Mouse (Mus musculus): Measurements from ENCODE around the gene Slc6a6. TPM values are rescaled to one million over a fixed set of nuclear protein-coding genes. Genes with fewer than 3 reads are reported as not detected.
A peak's percentile ranks its signal among the peaks of the same experiment; 100 is the strongest.

Gene Slc6a6
- polyA plus RNA-seq, 1 experiment = 98.2 TPM

DNA sequence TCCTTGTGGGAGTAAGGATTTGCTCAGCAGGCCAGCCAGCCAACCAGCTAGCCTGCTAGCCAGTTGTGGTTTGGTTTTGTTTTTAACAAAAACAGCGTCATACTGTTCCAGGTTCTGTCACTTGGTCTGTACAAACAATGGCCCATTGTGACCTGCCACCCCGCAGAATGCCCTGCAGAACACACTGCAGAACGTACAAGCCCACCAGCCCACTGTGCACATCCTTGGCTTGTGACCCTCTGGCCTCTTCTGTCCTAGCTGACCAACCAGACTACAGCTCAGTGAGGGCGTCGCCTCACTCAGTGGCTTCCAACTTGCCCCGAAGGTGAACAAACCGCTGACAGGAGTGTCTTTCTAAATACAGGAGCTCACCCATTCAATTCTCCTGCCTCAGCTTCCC, 6.4 kb downstream of the Slc6a6 start:
- no peaks in the 10 kb centered on the region for H3K27me3 ChIP-seq (ENCODE audit: control insufficient read depth, insufficient read depth, insufficient read length)
- TF ChIP-seq MYOG (IDR thresholded peaks at IDR 0.05; ENCODE audit: control insufficient read depth in 1 of 3, insufficient read depth in 1 of 3, insufficient read length in 2 of 3, low read depth in 2 of 3) (no peak), MYOD1 (IDR thresholded peaks at IDR 0.05; ENCODE audit: control insufficient read depth in 1 of 3, insufficient read length in 2 of 3, low read depth in 2 of 3) (no peak), MAX (IDR thresholded peaks at IDR 0.05; ENCODE audit: low read depth) (no peak), USF1 (IDR thresholded peaks at IDR 0.05; ENCODE audit: low read depth) (no peak), CEBPB (IDR thresholded peaks at IDR 0.05; ENCODE audit: insufficient read depth, poor library complexity, severe bottlenecking) (no peak), REST (IDR thresholded peaks at IDR 0.05; ENCODE audit: insufficient read depth, insufficient read length) (no peak), E2F4 (IDR thresholded peaks at IDR 0.05; ENCODE audit: insufficient read depth) (no peak), TCF12 (IDR thresholded peaks at IDR 0.05; ENCODE audit: insufficient read depth, poor library complexity, severe bottlenecking) (no peak), POLR2AphosphoS2 (IDR thresholded peaks at IDR 0.05; ENCODE audit: insufficient read length, low read depth) (no peak), POLR2A (IDR thresholded peaks at IDR 0.05; ENCODE audit: insufficient read length, low read depth) (no peak), SRF (IDR thresholded peaks at IDR 0.05; ENCODE audit: control insufficient read depth, insufficient read length, low read depth) (no peak)
- H3K4me2 ChIP-seq (ENCODE audit: low read depth) = peak overlapping the region; percentile 47
- no peak overlapping the region for H3ac ChIP-seq (ENCODE audit: control insufficient read depth, insufficient read length)
- no peak overlapping the region for H3K4me3 ChIP-seq
- peaks cover 29% of the 10 kb centered on the region for H3K36me3 ChIP-seq (ENCODE audit: control insufficient read depth, insufficient read depth)
- H3K79me2 ChIP-seq (ENCODE audit: control insufficient read depth, insufficient read depth) = peaks cover 100% of the 10 kb centered on the region

DNA sequence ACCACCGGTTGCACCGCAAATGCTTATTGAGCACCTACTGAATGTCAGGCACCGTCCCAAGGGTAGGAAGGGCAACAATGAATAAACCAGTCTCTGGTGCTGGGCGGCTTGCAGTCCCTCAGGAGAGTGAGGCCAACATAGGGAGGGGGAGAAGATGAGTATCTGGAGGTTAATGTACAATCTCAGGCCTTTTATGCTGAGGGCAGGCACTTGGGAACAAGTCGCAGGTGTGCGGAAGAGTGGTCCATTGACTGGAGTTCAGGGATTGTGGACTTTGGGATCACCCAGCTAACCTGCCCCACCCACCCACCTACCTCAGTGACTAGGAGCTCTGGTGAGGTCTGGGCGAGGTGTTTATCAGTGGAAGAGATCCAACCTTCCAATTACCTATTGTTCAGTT, 6.8 kb downstream of the Slc6a6 start:
- Histone ChIP-seq H3K27me3 (ENCODE audit: control insufficient read depth, insufficient read depth, insufficient read length) (no peaks in the 10 kb centered on the region), H3K4me3 (no peak overlapping the region), H3K79me2 (ENCODE audit: control insufficient read depth, insufficient read depth) (peaks cover 100% of the 10 kb centered on the region), H3ac (ENCODE audit: control insufficient read depth, insufficient read length) (no peak overlapping the region), H3K36me3 (ENCODE audit: control insufficient read depth, insufficient read depth) (peaks cover 29% of the 10 kb centered on the region), H3K4me2 (ENCODE audit: low read depth) (peak overlapping the region; percentile 47)
- no peak for TF ChIP-seq TCF3 (IDR thresholded peaks at IDR 0.05; ENCODE audit: insufficient read length, low read depth)
- TF ChIP-seq CEBPB (IDR thresholded peaks at IDR 0.05; ENCODE audit: insufficient read depth, poor library complexity, severe bottlenecking) = no peak
- no peak for TF ChIP-seq REST (IDR thresholded peaks at IDR 0.05; ENCODE audit: insufficient read depth, insufficient read length)
- TF ChIP-seq MYOG (IDR thresholded peaks at IDR 0.05; ENCODE audit: control insufficient read depth in 1 of 3, insufficient read depth in 1 of 3, insufficient read length in 2 of 3, low read depth in 2 of 3) = no peak
- no peak for TF ChIP-seq USF1 (IDR thresholded peaks at IDR 0.05; ENCODE audit: low read depth)
- no peak for TF ChIP-seq E2F4 (IDR thresholded peaks at IDR 0.05; ENCODE audit: insufficient read depth)
- no peak for TF ChIP-seq TCF12 (IDR thresholded peaks at IDR 0.05; ENCODE audit: insufficient read depth, poor library complexity, severe bottlenecking)
- no peak for TF ChIP-seq MAX (IDR thresholded peaks at IDR 0.05; ENCODE audit: low read depth)
- TF ChIP-seq MYOD1 (IDR thresholded peaks at IDR 0.05; ENCODE audit: control insufficient read depth in 1 of 3, insufficient read length in 2 of 3, low read depth in 2 of 3) = no peak
- TF ChIP-seq POLR2AphosphoS2 (IDR thresholded peaks at IDR 0.05; ENCODE audit: insufficient read length, low read depth) = no peak

- peaks cover 100% of the 10 kb centered on the region for H3K79me2 ChIP-seq (ENCODE audit: control insufficient read depth, insufficient read depth)
- no peak overlapping the region for H3ac ChIP-seq (ENCODE audit: control insufficient read depth, insufficient read length)
- H3K36me3 ChIP-seq (ENCODE audit: control insufficient read depth, insufficient read depth) = peaks cover 29% of the 10 kb centered on the region
Observed at GRCm38 (mm10) chr6:91691576-91691975, 7.7 kb downstream of the Slc6a6 start.

DNA sequence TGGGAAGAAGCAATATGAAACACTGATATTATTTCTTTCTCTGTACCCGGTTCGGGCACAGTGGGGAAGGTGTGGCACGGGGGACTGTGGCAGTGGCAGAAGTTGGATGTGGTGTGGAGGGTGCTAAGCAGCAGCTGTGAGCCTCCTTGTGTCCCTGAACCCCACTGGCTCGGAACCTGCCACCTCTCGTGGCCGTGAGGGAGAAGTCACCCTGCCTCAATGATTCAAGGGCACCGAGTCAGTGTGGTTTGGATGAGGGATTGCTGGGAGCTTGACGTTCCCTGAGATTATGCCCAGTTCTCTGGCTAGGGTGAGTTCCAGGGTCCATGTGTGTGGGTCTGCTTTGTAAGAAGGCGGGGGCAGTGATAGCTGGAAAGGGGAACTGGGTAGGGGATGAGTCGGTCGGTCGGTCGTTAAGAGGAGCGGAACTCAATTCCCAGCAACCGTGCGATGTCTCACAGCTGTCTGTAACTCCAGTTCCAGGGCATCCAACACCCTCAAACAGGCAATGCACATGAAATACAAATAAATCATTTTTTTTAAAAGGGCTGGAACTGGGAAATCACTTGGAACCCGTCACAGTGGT, 9.5 kb downstream of the Slc6a6 start:
- H3K4me3 ChIP-seq = no peak overlapping the region
- TF ChIP-seq MYOG (IDR thresholded peaks at IDR 0.05; ENCODE audit: control insufficient read depth in 1 of 3, insufficient read depth in 1 of 3, insufficient read length in 2 of 3, low read depth in 2 of 3) = no peak
- TF ChIP-seq MYOD1 (IDR thresholded peaks at IDR 0.05; ENCODE audit: control insufficient read depth in 1 of 3, insufficient read length in 2 of 3, low read depth in 2 of 3) = peak in 1 of 3 experiments; percentile 8
- no peak for TF ChIP-seq MAX (IDR thresholded peaks at IDR 0.05; ENCODE audit: low read depth)
- no peak for TF ChIP-seq POLR2AphosphoS2 (IDR thresholded peaks at IDR 0.05; ENCODE audit: insufficient read length, low read depth)
- no peak for TF ChIP-seq TCF3 (IDR thresholded peaks at IDR 0.05; ENCODE audit: insufficient read length, low read depth)
- no peak for TF ChIP-seq REST (IDR thresholded peaks at IDR 0.05; ENCODE audit: insufficient read depth, insufficient read length)
- TF ChIP-seq POLR2A (IDR thresholded peaks at IDR 0.05; ENCODE audit: insufficient read length, low read depth) = peak; percentile 31
- TF ChIP-seq SRF (IDR thresholded peaks at IDR 0.05; ENCODE audit: control insufficient read depth, insufficient read length, low read depth) = no peak
- no peak for TF ChIP-seq E2F4 (IDR thresholded peaks at IDR 0.05; ENCODE audit: insufficient read depth)

More at GRCm38 (mm10) chr6:91691576-91691975, 7.7 kb downstream of the Slc6a6 start:
- no peaks in the 10 kb centered on the region for H3K27me3 ChIP-seq (ENCODE audit: control insufficient read depth, insufficient read depth, insufficient read length)
- H3K4me2 ChIP-seq (ENCODE audit: low read depth) = no peak overlapping the region
- no peak overlapping the region for H3K4me3 ChIP-seq
- no peak for TF ChIP-seq MYOD1 (IDR thresholded peaks at IDR 0.05; ENCODE audit: control insufficient read depth in 1 of 3, insufficient read length in 2 of 3, low read depth in 2 of 3)
- TF ChIP-seq POLR2A (IDR thresholded peaks at IDR 0.05; ENCODE audit: insufficient read length, low read depth) = no peak
- no peak for TF ChIP-seq TCF12 (IDR thresholded peaks at IDR 0.05; ENCODE audit: insufficient read depth, poor library complexity, severe bottlenecking)
- no peak for TF ChIP-seq MYOG (IDR thresholded peaks at IDR 0.05; ENCODE audit: control insufficient read depth in 1 of 3, insufficient read depth in 1 of 3, insufficient read length in 2 of 3, low read depth in 2 of 3)
- TF ChIP-seq CEBPB (IDR thresholded peaks at IDR 0.05; ENCODE audit: insufficient read depth, poor library complexity, severe bottlenecking) = no peak
- TF ChIP-seq MAX (IDR thresholded peaks at IDR 0.05; ENCODE audit: low read depth) = no peak
- TF ChIP-seq USF1 (IDR thresholded peaks at IDR 0.05; ENCODE audit: low read depth) = no peak
- no peak for TF ChIP-seq SRF (IDR thresholded peaks at IDR 0.05; ENCODE audit: control insufficient read depth, insufficient read length, low read depth)
- TF ChIP-seq REST (IDR thresholded peaks at IDR 0.05; ENCODE audit: insufficient read depth, insufficient read length) = no peak
- no peak for TF ChIP-seq POLR2AphosphoS2 (IDR thresholded peaks at IDR 0.05; ENCODE audit: insufficient read length, low read depth)
- no peak for TF ChIP-seq TCF3 (IDR thresholded peaks at IDR 0.05; ENCODE audit: insufficient read length, low read depth)
- no peak for TF ChIP-seq E2F4 (IDR thresholded peaks at IDR 0.05; ENCODE audit: insufficient read depth)

More for the DNA sequence above, 9.5 kb downstream of the Slc6a6 start:
- no peak overlapping the region for H3K4me2 ChIP-seq (ENCODE audit: low read depth)
- H3ac ChIP-seq (ENCODE audit: control insufficient read depth, insufficient read length) = no peak overlapping the region
- no peaks in the 10 kb centered on the region for H3K27me3 ChIP-seq (ENCODE audit: control insufficient read depth, insufficient read depth, insufficient read length)
- peaks cover 100% of the 10 kb centered on the region for H3K79me2 ChIP-seq (ENCODE audit: control insufficient read depth, insufficient read depth)
- peaks cover 29% of the 10 kb centered on the region for H3K36me3 ChIP-seq (ENCODE audit: control insufficient read depth, insufficient read depth)

All from myocyte (in vitro differentiated cells).